Mouse (Mus musculus) forebrain, embryonic 13.5 days (tissue): ENCODE data around the gene Jak1. TPM values are rescaled to one million over a fixed set of nuclear protein-coding genes. Genes with fewer than 3 reads are reported as not detected.

Experiments
- ATAC-seq: fragments of 200-750 bp; cut with Nextera tagmentation; 2 replicates; pipeline ENCODE4 v1.8.0; 2017
- H3K27ac ChIP-seq: fragments of 300-500 bp; sonication (generic); 2 replicates; pipeline ENCODE4 v1.5.1; 2015; ENCODE audit warnings: inconsistent platforms, mild to moderate bottlenecking, moderate library complexity
- H3K27me3 ChIP-seq: fragments of 300-500 bp; sonication (generic); 2 replicates; pipeline ENCODE4 v1.6.1; 2015; ENCODE audit warnings: mild to moderate bottlenecking, inconsistent platforms
- H3K36me3 ChIP-seq: fragments of 300-500 bp; sonication (generic); 2 replicates; pipeline ENCODE4 v1.6.1; 2015; ENCODE audit warnings: mild to moderate bottlenecking, inconsistent platforms; ENCODE audit not compliant: poor library complexity, severe bottlenecking
- H3K4me1 ChIP-seq: fragments of 300-500 bp; sonication (generic); 2 replicates; pipeline ENCODE4 v1.6.1; 2015; ENCODE audit warnings: inconsistent platforms
- H3K4me2 ChIP-seq: fragments of 300-500 bp; sonication (generic); 2 replicates; pipeline ENCODE4 v1.6.1; 2015; ENCODE audit warnings: inconsistent platforms, mild to moderate bottlenecking, moderate library complexity
- H3K4me3 ChIP-seq: fragments of 300-500 bp; sonication (generic); 2 replicates; pipeline ENCODE4 v1.5.1; 2015; ENCODE audit warnings: mild to moderate bottlenecking, inconsistent platforms
- H3K9ac ChIP-seq: fragments of 300-500 bp; sonication (generic); 2 replicates; pipeline ENCODE4 v1.6.1; 2015; ENCODE audit warnings: mild to moderate bottlenecking, inconsistent platforms
- H3K9me3 ChIP-seq: fragments of 300-500 bp; sonication (generic); replicated peaks from 2 replicates; pipeline ENCODE4 v1.6.1; 2016; ENCODE audit warnings: inconsistent platforms
- WGBS: fragments of 180-500 bp; shearing (Covaris S2); methylation state at CpG from one replicate; pipeline ENCODE4 v1.1.7; 2015; 5-methylcytosine and 5-hydroxymethylcytosine counted together
- polyA plus RNA-seq: library from polyadenylated mRNA; unstranded; fragments of >200 nt; fragmentation: Nextera tagmentation; extraction: Ambion mirVana; gene quantifications from 2 replicates; pipeline ENCODE4 v1.2.1, GENCODE M21; 2015

Gene Jak1
- polyA plus RNA-seq, 1 experiment from 2014 or later, result 33.5 TPM

DNA sequence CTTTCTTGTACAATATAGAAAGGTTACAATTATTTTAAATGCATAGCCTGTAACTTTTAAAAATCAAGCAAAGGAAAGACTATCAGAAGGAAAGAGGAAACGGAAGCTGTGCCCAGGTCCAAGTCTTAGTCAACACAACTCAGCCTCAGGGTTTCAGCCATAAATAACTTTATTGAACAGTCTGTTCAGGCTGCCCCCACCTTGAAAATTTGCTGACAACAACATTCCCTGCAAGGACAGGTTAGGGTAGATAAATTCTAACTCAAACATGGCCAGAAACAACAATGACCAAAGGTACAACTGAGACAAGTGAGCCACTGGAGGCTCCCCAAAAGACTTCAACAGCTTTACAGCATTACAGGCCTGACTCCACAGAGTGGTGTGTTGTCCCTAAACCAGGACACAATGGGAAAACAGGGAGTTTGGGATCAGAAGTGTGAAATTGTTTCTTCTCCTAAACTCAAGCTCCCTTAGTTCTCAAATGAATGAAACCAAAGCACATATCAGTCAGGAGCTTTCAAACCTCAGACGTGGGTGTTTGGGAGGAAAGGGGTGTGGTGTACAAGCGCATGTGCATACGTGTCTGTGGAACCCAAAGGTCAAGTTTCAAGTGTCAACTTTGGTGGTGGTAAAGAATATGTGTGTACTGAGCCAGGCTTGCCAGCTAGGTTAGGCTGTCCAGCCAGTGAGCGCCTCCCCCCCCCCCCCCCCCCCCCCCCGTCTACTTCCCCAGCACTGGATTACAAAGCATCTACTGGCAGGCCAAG lies 14.9 kb downstream of the Jak1 start:
- Histone ChIP-seq H3K27ac (no peak overlapping the region), H3K9me3 (no peaks in the 10 kb centered on the region), H3K36me3 (no peaks in the 10 kb centered on the region), H3K27me3 (no peaks in the 10 kb centered on the region), H3K9ac (no peak overlapping the region), H3K4me2 (no peak overlapping the region), H3K4me1 (no peaks in the 10 kb centered on the region), H3K4me3 (no peak overlapping the region)
- 79% methylated on average over 4 of the region's 6 CpGs for WGBS
- ATAC-seq, result no peak

- no peaks in the 10 kb centered on the region for H3K27me3 ChIP-seq
- H3K36me3 ChIP-seq, result no peaks in the 10 kb centered on the region
- H3K9me3 ChIP-seq, result no peaks in the 10 kb centered on the region
- H3K4me3 ChIP-seq, result no peak overlapping the region
- no peaks in the 10 kb centered on the region for H3K4me1 ChIP-seq
- no peak overlapping the region for H3K9ac ChIP-seq
- no peak for ATAC-seq
- no peak overlapping the region for H3K4me2 ChIP-seq
- 88% methylated on average over 2 of the region's 2 CpGs for WGBS
- H3K27ac ChIP-seq, result no peak overlapping the region
These were observed 17.7 kb downstream of the Jak1 start for GRCm38 (mm10) chr4:101247355-101247754.

DNA sequence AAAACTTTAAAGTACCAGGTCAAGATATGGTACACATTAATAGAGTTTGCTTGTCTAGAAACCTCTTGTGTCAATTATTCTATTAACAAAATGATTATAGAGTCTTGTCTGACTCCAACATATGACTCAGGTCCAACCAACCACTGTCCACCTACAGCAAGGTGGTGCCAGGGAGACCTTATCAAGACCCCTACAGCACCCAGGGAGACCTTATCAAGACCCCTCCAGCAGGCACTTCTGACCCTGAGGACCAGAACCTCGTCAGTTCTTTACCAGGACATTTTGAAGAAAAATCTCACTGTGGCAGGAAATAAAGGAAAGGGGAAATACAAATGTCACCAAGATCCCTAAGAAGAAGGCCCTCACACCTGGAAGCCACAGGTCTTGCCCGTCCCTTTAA lies 18.5 kb downstream of the Jak1 start:
- no peaks in the 10 kb centered on the region for H3K27me3 ChIP-seq
- no peaks in the 10 kb centered on the region for H3K9me3 ChIP-seq
- 86% methylated on average over 2 of the region's 2 CpGs for WGBS
- H3K4me2 ChIP-seq, result no peak overlapping the region
- H3K36me3 ChIP-seq, result no peaks in the 10 kb centered on the region
- no peak overlapping the region for H3K9ac ChIP-seq
- H3K27ac ChIP-seq, result no peak overlapping the region
- no peak overlapping the region for H3K4me3 ChIP-seq
- no peak for ATAC-seq
- H3K4me1 ChIP-seq, result no peaks in the 10 kb centered on the region

- no peak for ATAC-seq
- Histone ChIP-seq H3K9me3 (no peaks in the 10 kb centered on the region), H3K27me3 (no peaks in the 10 kb centered on the region), H3K9ac (no peak overlapping the region), H3K27ac (no peak overlapping the region), H3K4me1 (no peaks in the 10 kb centered on the region), H3K4me3 (no peak overlapping the region), H3K36me3 (no peaks in the 10 kb centered on the region), H3K4me2 (no peak overlapping the region)
- 78% methylated on average over 6 of the region's 6 CpGs for WGBS
These were observed 20.6 kb downstream of the Jak1 start for GRCm38 (mm10) chr4:101244257-101245011.

DNA sequence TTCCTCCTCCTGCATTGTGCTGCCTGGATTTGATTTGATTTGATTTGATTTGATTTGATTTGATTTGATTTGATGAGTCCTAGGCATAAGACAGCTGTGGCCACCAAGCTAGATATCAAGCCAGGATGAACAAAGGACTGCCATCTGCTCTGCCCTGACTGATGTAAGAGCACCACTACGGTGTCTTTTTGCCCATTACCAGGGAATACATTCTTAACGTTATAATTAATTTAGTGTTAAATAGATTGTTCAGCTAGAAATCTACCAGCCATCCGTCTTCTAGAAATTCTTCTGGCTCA lies 24.3 kb downstream of the Jak1 start:
- no peak overlapping the region for H3K27ac ChIP-seq
- H3K4me2 ChIP-seq, result no peak overlapping the region
- WGBS, result 72% methylated on average over 3 of the region's 3 CpGs
- no peaks in the 10 kb centered on the region for H3K27me3 ChIP-seq
- H3K4me1 ChIP-seq, result no peaks in the 10 kb centered on the region
- H3K9me3 ChIP-seq, result no peaks in the 10 kb centered on the region
- no peak for ATAC-seq
- no peak overlapping the region for H3K4me3 ChIP-seq
- no peak overlapping the region for H3K9ac ChIP-seq
- no peaks in the 10 kb centered on the region for H3K36me3 ChIP-seq

- ATAC-seq, result no peak
- Histone ChIP-seq H3K9ac (no peak overlapping the region), H3K4me2 (no peak overlapping the region), H3K9me3 (no peaks in the 10 kb centered on the region), H3K4me1 (no peaks in the 10 kb centered on the region), H3K36me3 (no peaks in the 10 kb centered on the region), H3K27ac (no peak overlapping the region), H3K27me3 (no peaks in the 10 kb centered on the region), H3K4me3 (no peak overlapping the region)
- 90% methylated on average over 5 of the region's 5 CpGs for WGBS
These were observed 24.8 kb downstream of the Jak1 start for GRCm38 (mm10) chr4:101240163-101240874.

DNA sequence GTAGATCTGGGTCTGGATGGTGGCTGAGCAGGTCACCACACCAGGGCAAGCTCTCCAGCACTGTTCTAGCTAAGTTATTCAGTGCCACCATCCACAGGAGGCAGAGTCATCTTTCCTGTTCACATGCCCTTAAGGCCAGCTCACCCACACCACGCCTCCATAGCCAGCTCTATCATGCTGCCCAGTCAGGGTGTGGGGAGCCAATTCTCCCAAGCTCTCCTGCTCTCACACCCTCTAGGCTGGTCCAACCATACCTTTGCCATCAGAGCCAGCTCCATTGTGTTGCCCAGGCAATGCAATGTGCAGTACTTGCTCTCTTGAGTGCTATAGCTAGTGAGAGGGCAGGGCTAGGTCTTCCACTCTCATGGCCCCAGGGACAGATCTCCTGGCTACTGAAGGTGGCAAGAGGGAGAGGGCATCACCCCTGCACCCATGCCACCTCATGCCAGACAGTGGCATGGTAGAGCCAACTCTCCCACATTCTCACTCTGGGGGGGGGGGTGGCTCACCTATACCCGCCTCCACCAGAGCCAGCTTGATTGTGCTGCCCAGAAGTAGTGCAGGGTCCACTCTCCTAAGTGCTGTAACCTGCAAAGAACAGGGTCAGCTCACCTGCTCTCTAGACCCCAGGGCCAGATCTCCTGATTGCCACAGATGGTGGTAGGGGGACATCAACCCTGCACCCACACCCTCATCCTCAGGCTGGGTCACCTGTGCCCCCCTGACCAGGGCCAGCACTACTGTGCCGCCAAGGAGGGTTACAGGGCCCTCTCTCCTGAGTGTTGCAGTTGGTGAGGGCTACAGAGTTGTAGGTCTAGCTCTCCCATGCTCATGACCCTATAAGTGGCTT lies 25.5 kb downstream of the Jak1 start:
- ATAC-seq, result no peak
- WGBS, result 97% methylated on average over 3 of the region's 3 CpGs
- no peaks in the 10 kb centered on the region for H3K27me3 ChIP-seq
- H3K9me3 ChIP-seq, result no peaks in the 10 kb centered on the region
- no peaks in the 10 kb centered on the region for H3K36me3 ChIP-seq
- no peak overlapping the region for H3K4me3 ChIP-seq
- H3K27ac ChIP-seq, result no peak overlapping the region
- H3K4me2 ChIP-seq, result no peak overlapping the region
- no peak overlapping the region for H3K9ac ChIP-seq
- H3K4me1 ChIP-seq, result no peaks in the 10 kb centered on the region

GRCm38 (mm10) chr4:101238589-101238988 lies 26.5 kb downstream of the Jak1 start:
- H3K9ac ChIP-seq, result no peak overlapping the region
- no peak overlapping the region for H3K4me3 ChIP-seq
- no peaks in the 10 kb centered on the region for H3K9me3 ChIP-seq
- H3K27me3 ChIP-seq, result no peaks in the 10 kb centered on the region
- no peak overlapping the region for H3K27ac ChIP-seq
- no peak overlapping the region for H3K4me2 ChIP-seq
- H3K36me3 ChIP-seq, result no peaks in the 10 kb centered on the region
- ATAC-seq, result no peak
- WGBS, result 90% methylated on average over 4 of the region's 4 CpGs
- H3K4me1 ChIP-seq, result no peaks in the 10 kb centered on the region

- H3K27me3 ChIP-seq, result no peaks in the 10 kb centered on the region
- H3K4me2 ChIP-seq, result no peak overlapping the region
- no peak overlapping the region for H3K27ac ChIP-seq
- H3K9me3 ChIP-seq, result no peaks in the 10 kb centered on the region
- no peaks in the 10 kb centered on the region for H3K36me3 ChIP-seq
- WGBS, result 91% methylated on average over 6 of the region's 6 CpGs
- no peaks in the 10 kb centered on the region for H3K4me1 ChIP-seq
- H3K4me3 ChIP-seq, result no peak overlapping the region
- no peak for ATAC-seq
- H3K9ac ChIP-seq, result no peak overlapping the region
These were observed 28.3 kb downstream of the Jak1 start for GRCm38 (mm10) chr4:101236797-101237196.

DNA sequence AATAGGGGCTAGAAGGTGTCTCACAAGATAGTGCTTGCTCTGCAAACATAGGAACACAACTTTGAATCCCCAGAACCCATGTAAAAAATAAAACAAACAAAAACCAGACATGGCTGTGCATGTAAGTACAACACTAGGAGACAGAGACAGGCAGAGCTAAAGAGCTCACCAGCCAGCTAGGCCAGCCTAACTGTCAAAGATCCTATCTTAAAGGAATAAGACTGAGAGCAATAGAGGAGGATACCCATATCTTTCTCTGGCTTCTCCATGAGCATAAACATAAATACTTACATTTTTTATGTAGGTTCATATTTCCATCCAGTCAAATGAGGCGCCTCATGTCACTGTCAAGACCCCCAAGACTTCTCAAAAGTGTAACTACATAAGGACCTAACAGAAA lies 29.1 kb downstream of the Jak1 start:
- no peaks in the 10 kb centered on the region for H3K36me3 ChIP-seq
- no peaks in the 10 kb centered on the region for H3K27me3 ChIP-seq
- H3K4me2 ChIP-seq, result no peak overlapping the region
- 93% methylated on average over 1 of the region's 1 CpGs for WGBS
- H3K27ac ChIP-seq, result no peak overlapping the region
- H3K4me1 ChIP-seq, result no peaks in the 10 kb centered on the region
- H3K9ac ChIP-seq, result no peak overlapping the region
- no peaks in the 10 kb centered on the region for H3K9me3 ChIP-seq
- H3K4me3 ChIP-seq, result no peak overlapping the region
- ATAC-seq, result no peak

- Histone ChIP-seq H3K36me3 (no peaks in the 10 kb centered on the region), H3K4me1 (no peaks in the 10 kb centered on the region), H3K9ac (no peak overlapping the region), H3K9me3 (no peaks in the 10 kb centered on the region), H3K4me3 (no peak overlapping the region), H3K27ac (no peak overlapping the region), H3K4me2 (no peak overlapping the region), H3K27me3 (no peaks in the 10 kb centered on the region)
- ATAC-seq, result no peak
- WGBS, result 100% methylated on average over 1 of the region's 1 CpGs
These were observed 30.3 kb downstream of the Jak1 start for GRCm38 (mm10) chr4:101234753-101235152.

- no peak for ATAC-seq
- H3K9me3 ChIP-seq, result no peaks in the 10 kb centered on the region
- WGBS, result 77% methylated on average over 1 of the region's 1 CpGs
- H3K27me3 ChIP-seq, result no peaks in the 10 kb centered on the region
- no peak overlapping the region for H3K4me2 ChIP-seq
- no peak overlapping the region for H3K27ac ChIP-seq
- no peak overlapping the region for H3K4me3 ChIP-seq
- no peaks in the 10 kb centered on the region for H3K4me1 ChIP-seq
- no peaks in the 10 kb centered on the region for H3K36me3 ChIP-seq
- H3K9ac ChIP-seq, result no peak overlapping the region
These were observed 30.8 kb downstream of the Jak1 start for GRCm38 (mm10) chr4:101234332-101234731.
